Mouse (Mus musculus) spleen, adult 2 months (tissue): ENCODE measurements at regions not wholly inside any gene's neighbourhood (a gene's known extent, or its start where the extent isn't known, plus 50 kb on each side); places are given as distances from the start of the nearest gene placed in this dataset.

Experiments
- CTCF ChIP-seq: fragments of 200-500 bp; IDR thresholded peaks from 2 replicates; pipeline ENCODE4 v1.5.1; 2011; ENCODE audit warnings: mild to moderate bottlenecking, inconsistent platforms; ENCODE audit not compliant: insufficient read depth, insufficient read length, insufficient replicate concordance; ENCODE audit errors: extremely low read depth
- POLR2A ChIP-seq: fragments of 200-500 bp; IDR thresholded peaks from 2 replicates; pipeline ENCODE4 v1.6.1; 2011; ENCODE audit warnings: low read depth, low read length, inconsistent platforms

GRCm38 (mm10) chr13:102148039-102148438 lies 380.0 kb upstream of the Pik3r1 start:
- TF ChIP-seq POLR2A (no peak), CTCF (no peak)
